Mouse (Mus musculus) liver, postnatal 0 days (tissue): ENCODE measurements around the gene Traf5.

ENCODE experiments used
- CTCF ChIP-seq: sonication (generic); IDR thresholded peaks from 2 replicates; pipeline ENCODE4 v1.5.1; 2016; ENCODE audit warnings: antibody characterized with exemption, low read depth
- EP300 ChIP-seq: IDR thresholded peaks from 2 replicates; pipeline ENCODE4 v1.6.1; 2016; ENCODE audit warnings: antibody characterized with exemption, low read depth, mild to moderate bottlenecking

DNA sequence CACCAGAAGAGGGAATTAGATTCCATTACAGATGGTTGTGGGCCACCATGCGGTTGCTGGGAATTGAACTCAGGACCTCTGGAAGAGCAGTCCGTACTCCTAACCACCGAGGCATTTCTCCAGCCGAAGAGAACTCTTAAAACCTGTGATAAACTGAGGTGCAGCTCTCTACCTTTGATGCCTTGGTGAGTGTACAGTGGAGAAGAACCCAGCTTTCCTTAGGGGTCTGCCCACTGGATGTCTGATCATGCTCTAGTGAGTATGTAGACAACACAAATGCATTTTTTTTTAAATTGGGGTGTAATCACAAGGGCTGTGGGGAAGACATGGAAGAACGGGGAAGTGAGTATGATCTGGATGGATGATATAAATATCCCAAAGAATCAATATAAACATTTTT, 3.3 kb upstream of the Traf5 start:
- TF ChIP-seq CTCF: no peak
- no peak for TF ChIP-seq EP300
